Mouse (Mus musculus) kidney, adult 8-10 months (tissue): ENCODE measurements around the gene Slc9b1.
A peak's percentile ranks its signal among the peaks of the same experiment; 100 is the strongest.

Source experiments
- DNase-seq, 2 experiments: peaks; one replicate each; pipeline ENCODE4 v3.0.0; 2022

Slc9b1 gene

DNA sequence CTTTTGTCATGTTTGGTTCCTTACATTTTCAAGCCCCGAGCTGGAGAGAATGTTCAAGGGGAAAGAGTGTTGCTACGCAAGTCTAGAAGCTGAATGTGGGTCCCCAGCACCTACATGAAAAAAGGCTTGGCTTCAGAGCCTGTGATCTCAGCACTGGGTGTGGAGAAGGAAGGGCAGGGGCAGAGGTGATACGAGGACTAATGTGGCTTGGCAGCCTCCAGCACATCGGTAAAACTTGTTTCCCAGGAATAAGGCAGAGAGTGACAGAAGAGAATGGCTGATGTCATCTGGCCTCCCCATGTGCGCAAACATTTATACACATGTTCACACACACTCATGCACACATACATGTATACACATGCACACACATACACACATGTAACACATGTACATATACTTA, 47.3 kb downstream of the Slc9b1 start:
- no peak for DNase-seq

DNA sequence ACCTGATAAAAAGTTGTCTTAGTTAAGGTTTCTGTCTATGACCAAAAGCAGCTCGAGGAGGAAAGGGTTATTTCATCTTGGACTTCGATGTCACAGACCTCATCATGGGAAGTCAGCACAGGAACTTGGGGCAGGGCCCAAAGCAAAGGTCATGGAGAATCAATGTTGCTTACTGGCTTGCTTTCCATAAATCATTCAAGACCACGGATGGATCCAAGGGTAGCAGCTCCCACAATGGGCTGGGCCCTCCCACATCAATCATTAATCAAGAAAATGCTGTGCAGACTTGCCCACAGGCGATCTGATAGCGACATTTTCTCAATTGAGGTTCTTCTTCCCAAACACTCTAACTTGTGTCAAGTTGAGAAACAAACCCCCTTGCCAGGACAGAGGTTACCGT, 48.3 kb downstream of the Slc9b1 start:
- DNase-seq = peak; percentile 72 to 78

DNA sequence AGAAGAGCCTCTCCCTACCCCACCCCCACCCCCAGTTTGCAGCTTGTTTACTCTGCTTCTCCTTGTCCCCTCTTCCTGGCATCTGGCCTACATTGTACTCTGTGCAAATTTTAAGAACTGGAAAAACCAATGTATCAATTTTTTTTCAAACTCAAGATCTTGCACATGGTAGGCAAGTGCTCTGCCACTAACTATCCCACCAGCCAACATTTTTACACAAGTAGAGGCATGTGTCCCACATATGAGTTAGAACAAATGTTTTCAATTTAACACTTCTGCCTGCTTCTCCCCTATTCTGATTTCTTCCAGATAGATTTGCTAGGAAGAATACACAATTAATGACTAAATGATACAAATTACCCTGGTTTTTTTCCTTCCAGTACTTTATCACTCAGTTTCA, 49.3 kb downstream of the Slc9b1 start:
- no peak for DNase-seq

DNA sequence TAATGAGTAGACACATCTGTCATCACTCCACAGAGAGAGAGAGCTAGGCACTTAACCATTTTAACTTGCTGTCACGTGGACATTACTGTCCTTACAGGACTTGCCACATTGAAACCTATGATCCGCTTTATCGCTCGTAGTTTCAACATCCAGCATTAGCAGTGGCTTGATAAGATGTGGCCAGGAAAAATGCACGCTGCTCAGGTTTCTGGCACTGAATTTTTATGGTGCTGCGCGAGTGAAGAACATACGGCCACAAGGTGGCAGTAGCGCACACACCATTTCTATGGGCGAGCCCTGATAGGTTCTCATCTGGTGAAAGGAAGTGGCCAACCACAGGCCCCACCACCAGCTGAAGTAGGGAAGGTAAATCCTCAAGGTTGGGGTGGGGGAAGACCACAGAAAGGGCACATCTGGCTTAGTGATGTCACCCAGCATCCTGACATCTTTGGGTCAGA, 54.4 kb downstream of the Slc9b1 start:
- peak; percentile 74 to 89 for DNase-seq

DNA sequence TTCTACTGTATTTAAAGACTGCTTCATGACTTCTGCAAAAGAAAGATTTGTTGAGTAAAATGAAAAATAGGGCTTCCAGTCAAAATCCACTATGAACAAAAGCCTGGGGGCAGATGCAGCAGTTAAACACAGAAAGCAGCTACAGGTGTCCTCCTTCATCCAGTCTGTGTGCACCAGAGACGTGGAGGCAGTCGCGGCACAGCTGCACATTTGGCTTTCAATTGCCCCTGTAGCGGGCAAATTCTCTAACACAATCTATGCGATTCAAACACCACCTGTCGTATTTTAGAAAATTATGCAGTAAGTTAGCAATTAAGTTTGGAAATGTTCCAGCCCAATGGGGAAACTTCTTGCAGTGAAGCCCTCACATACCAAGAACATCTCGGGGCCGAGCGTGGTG, 55.4 kb downstream of the Slc9b1 start:
- no peak for DNase-seq

DNA sequence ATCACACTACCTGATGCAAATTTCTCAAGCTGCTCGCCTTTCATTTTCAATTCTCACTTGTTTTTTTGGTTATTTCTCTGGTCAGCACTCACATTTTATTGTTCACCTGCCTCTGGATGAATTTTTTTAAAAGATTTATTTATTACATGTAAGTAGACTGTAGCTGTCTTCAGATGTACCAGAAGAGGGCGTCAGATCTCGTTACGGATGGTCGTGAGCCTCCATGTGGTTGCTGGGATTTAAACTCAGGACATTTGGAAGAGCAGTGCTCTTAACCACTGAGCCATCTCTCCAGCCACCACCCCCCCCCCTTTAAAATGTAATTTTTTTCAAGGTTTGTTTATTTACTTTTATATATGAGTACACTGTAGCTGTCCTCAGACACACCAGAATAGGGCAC, 56.0 kb downstream of the Slc9b1 start:
- DNase-seq = no peak

DNA sequence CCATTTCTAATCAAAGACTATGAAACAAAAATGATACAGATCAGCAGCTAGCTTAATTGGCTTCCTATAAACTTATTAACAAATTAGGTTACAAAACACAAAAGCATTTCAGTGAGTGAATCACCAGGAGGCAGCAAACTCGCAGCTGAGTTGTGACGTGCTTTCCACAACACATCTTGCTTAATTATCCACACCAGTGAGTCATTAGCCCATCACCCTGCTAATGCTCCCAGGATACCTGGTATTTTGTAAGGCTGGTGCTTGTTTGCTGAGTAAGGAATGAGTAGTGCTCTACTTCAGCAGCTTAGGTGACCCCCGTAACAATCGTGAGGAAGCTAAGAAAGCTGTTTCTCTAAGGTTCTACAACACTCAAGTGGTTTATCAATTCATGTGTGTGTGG, 56.8 kb downstream of the Slc9b1 start:
- DNase-seq = no peak

DNA sequence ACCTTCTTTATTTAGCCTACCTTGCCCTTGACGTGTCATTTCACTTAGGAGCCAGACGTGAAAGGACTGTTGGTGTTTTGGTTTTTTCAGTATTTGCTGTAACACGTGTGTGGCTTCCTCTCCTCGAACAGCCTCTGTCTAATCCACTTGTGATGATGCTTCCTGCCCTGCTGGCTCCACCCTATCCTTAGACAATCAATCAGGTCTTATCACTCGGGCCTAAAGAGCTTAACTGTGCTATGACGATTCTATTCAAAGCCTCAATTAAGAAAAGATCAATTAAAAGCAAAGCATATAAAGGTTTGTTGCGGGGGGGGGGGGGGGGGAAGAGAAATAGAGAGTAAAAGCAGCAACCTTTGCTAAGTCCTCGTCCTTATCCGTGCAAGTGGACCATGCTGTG, 59.5 kb downstream of the Slc9b1 start:
- DNase-seq = no peak

DNA sequence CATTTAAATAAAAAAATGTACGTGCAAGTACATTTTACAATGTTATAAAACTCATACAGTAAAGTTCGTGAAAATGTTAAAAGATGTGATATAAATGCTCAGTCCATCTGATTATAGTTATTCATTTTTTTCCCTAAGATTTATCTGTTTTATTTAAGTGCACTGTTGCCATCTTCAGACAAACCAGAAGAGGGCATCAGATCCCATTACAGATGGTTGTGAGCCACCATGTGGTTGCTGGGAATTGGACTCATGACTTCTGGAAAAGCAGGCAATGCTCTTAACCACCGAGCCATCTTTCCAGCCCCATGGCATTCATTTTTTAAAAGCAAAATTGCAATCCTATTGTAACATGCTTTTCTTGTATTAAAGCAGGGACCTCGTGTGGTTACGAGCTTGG, 61.4 kb downstream of the Slc9b1 start:
- DNase-seq = no peak

DNA sequence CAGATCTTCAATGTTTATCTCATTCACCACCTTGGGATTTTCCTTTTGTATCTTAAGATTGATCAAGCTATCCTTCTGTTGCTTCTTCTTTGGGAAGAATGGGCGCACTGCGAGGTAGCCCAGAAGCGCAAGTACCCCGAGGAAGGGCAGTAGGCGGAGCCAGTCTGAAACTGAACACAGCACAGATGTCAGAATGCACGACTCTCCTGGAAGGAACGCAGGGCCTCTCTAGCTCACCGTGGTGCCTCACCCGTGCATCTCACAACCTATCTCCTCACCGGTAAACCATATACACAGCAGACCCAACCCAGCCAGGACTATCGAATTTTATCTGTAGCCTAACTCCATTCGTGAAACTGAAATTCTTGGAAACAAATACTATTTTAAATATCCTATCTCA, 63.2 kb downstream of the Slc9b1 start:
- no peak for DNase-seq

DNA sequence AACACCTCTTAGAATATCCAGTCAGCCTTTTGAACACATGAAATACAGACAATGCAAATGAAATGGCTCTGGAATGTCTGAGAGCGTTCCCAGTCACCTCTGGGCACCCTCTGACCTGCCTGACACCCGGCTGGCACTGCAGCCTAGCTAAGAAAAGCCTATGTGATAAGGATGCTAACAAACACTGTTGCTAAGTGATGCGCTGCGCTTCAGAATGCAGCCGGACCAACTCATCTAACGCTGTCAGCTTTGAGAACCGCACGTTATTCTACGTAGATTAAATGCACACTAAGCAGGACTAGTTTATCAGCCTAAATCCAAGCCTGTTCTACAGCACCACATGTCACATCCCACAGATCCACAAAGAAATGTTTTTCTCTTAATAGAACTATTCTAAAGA, 64.0 kb downstream of the Slc9b1 start:
- no peak for DNase-seq

DNA sequence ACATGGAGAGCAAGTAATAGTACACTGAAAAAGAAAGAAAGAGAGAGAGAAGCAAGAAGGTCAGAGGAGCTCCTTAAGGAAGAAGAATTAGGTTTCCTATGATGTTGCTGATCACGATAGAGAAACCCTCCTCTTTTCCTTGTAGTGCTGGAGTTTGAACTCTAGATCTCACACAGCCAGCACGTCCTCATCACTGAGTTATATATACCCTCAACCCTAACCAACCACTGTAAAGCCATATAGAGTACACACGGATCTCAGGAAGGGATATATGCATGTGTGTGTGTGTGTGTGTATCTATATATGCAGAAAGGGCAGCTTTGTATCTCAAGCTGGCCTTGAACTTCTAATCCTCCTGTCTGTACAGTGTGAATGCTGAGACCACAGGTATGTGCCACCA, 69.4 kb downstream of the Slc9b1 start:
- no peak for DNase-seq

DNA sequence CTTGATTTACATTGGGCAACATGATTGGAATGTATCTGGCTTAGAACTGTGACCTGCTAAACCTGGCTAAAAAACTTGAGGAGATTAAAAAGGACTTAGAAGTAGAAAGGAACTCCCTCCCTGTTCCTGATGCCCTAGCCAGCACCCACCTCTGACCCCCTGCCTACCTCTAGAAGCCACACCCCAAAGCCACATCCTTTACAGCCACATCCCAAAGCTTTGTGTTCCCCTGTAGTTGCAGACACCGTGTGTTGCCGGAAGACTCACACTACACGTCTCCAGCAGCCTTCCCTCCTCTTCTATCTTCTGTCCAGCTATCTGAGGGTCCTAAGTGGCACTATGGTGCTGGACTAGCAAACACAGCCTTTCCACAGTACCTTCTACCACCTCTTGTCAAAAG, 70.0 kb downstream of the Slc9b1 start:
- DNase-seq = no peak

DNA sequence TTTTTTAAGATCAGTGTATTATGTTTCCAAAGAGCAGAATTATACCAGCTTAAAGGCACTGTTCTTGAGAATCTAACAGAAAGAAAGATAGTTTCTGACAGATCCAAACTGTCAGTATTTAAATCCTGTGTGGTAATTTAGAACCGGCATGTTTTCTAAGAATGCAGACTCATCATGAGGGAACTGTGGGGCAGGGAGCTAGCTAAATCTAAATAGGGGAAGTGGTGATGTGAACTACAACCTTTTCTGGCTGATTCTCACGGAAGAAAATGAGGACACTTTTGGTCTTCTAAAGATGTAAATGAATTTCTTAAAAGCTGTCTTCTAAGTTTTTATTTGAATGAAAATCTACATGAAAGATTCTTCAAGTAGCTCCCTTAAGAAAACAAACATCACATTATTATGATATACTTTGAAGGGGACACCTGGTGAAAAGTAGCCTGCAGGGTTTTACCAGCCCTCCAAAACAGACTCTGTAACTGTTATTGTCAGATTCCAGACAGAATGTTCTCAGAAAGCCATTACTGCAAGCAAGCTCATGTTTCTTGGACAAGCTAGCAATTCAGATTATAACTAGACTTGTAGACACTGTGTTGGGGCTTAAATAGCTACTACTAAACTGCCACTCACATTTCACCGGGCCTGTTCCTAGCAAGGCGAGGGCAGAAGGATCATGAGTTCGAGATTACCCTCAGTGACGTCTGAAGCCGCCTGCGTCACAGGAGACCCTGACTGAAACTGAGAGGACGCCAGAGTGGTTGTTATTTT, 72.9 kb downstream of the Slc9b1 start:
- DNase-seq = no peak

DNA sequence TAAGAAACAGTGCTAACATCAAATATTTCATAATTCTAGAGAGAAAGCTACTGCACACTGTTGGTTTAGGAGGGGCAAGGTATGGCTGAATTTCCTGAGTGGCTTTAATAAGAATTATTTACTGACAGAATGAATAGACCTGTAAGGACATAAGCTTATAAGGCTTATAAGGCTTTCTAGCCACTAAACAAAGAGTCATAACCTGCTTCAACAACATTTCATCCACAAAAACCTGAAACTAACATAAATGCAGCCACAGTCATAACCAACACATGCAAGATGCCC, 73.4 kb downstream of the Slc9b1 start:
- DNase-seq = no peak

DNA sequence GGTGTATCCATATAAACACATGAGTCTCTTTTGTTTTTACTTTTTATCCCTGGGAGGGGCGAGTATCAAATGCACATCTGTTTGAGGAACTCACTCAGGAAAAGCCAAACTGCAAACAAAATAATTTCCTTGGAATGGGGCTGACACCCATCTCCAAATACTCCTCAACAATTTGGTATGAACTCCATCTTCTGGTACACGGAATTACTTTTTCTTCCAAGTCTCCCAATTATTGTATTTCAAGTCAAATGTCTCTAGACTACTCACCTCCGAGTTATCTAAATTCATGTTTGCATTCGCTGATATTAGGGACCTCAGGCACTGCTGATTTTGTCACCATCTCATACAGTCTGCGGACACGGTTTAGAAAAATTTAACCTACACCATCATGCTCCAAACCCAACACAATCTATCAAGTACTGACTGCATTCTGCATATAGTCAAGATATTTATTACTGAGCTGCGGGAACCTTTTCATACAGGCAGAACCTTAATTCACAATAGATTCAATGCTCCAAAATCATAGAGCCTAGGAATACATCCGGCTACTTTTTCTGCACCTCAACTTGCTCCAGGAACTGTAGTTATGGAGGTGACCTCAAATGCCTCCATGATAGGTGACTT, 74.5 kb downstream of the Slc9b1 start:
- no peak for DNase-seq

DNA sequence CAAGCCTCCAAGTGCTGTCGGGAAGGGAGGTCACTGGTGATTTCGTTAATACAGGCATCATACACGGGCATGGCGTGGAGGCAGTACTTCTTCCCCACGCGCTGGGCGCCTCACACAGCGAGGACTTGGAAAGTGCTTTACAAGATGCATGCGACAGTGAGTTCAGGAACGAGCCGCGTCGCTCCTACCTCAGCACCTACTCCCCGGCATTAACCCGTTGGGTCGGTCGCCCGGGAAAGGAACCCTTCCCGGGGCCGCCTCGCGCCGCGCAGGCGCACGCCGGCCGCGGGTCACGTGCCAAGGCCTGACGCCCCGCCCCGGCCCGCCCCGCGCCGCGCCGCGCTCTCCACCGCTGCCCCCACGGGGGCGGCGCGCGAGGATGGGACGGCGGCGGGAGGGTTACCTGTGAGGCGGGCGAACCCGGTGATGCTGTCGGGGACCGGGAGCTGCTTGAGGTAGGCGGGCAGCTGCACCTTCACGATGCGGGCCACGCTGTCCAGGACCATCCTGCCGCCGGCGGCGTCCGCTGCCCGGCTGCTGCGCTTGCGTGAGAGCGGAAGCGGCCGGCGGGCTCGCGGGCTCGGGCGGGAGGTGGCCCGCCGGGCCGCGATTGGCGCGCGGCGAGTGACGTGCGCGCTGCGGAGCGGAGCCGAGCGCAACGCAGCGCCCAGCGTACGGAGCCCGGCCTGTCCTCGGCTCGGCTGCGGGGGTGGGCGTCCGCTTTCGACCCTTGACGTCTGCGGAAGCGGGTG, 75.2 kb downstream of the Slc9b1 start:
- DNase-seq = peak; percentile 73 to 76

DNA sequence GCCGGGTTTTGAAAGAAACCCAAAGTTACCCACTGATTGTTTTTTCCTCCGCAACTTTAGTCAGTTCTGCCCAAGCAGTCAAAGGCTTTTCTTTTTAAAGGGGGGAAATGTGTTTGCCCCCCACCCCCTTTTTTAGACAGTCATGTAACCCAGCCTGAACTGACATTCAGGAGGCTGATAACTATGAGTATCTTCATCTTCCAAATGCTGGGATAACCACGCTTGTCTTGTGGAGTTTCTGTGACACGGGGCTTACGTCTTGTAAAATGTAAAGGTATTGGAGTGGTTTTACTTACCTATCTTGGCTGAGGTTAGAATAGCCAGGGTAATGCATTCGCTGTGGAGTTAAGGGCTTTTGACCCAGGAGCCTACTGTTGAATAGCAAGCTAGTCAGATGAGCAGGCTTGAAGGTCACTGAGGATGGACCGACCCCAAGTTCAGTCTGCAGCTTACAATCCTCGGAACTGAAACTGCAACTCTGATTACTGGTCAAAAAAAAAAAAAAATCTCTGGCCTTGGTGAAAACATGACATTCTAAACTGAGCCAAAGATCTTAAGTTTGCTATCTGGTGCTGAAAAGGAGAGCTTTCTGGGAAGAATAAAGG, 75.9 kb downstream of the Slc9b1 start, which contains the start of gene Cisd2:
Cisd2 (minus strand) TSS at position 318 of the 605 bp plus-strand sequence.
- DNase-seq = peak; percentile 36 to 61

DNA sequence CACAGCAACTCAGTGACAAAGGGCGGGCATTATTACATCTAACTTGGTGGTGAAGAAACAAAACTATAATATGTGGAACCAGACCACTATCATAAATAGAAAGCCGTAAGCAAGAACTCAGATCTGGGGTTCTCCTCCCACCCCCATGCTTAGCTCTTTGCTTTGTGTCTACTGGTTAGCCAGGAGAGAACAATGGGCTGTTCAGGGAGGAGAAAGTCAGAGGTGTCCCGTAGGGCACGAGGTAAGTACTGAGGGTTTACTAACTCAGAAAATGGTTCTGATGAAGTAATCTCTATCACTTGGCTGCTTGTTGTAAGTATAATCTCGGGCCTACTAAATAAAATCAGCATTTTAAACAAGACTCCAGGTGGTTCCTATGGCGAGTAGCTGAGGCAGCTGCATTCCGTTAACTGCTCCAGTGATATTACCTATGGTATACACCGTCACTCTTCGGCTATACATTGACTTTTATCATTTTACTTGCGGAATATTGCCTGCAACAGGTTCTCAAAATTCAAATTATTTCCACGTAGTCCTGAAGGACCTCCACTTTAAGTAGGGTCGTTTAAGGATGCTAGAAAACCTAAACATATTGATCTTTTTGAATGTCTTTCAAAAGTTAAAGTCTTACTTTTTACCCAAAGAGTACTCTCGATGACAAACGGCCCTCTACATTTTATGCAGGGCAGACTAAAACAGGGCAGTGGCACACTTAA, 89.2 kb downstream of the Slc9b1 start:
- no peak for DNase-seq

DNA sequence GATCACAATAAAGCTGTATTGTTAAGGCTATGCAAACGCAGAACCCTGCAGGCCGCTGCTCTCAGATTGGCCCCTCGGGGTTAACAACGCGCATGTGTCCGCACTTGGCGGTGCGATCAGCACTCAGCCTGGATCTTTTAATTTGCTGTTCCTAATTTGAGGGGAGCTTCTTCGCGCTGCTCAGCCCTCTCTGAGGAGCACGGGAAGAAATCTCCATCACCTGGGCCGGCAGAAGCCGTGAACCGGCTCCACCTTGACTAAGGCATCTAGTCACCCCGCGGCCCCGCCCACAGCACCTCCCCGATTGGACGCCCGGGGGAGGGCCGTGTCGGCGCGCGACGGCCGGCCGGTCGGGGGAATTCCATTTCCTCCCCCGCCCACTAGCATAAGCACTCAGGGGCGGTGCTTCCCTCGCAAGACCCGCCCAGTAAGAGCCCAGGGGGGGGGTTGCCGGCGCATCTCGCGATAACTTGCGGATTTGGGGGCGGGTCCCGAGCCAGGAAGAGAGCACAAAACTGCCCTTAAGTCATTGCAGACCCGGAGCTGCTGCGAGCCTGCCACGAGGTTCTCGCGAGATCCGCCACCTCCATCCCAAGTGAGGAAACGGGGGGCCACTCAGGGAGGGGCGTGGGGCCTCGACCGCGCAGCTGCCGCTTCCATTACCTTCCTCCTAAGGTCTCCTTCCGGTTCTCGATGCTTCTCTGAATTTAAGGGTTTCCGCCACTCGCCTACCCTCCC, 90.1 kb downstream of the Slc9b1 start, which contains the start of gene Ube2d3:
Ube2d3 (plus strand) TSS at position 392 of the 738 bp plus-strand sequence.
- DNase-seq = peak; percentile 99

DNA sequence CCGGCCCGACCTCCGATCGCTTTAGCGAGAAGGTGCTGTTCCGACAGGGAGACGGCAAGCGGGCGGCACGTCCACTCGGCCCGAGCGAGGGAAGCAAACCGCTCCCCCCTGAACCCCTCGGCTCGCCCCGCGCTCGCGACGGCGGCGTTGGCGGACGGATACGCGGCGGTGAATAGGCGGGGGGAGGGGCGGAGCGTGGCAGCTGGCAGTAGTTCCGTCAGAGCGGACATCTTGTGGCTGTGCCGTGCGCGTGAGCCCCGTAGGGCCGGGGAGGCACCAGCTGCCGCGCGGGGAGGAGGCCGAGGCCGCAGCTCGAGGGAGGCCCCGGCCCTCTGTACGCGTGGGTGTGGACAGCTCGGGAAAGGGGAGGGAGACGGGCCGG, 90.7 kb downstream of the Slc9b1 start:
- DNase-seq = peak; percentile 89 to 90

DNA sequence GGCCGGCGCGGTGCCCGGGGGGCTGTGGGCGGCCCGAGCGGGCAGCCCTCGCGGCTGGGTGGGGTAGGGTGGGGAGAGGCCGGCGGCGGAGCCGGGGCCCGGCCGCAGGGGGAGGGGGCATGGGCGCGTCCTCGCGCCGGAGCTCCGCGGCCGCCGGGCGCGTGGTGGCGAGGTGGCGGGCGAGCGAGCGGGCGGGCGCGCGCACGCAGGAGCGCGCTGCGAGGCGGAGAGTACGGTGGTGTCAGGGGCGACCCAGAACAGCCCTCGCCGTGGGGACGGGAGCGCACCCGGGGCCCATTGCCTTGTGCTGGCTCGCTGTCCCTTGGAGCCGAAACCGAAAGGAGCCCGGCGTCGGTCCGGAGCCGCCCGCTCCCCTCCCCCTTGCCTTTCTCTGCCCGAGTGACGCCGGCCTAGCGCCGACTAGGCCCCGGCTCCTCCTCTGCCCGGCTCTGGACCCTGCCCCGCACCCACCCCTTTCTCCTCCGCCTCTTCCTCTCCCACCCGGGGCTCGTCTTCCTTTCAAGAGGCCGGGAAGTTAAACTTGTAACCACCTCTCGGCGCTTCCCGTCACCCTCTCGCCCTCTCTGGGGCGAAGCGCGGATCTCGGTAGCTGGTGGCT, 91.2 kb downstream of the Slc9b1 start:
- DNase-seq = peak; percentile 90
